Mouse (Mus musculus) ES-Bruce4 (cell line): ENCODE data around the gene Alpk3.

Experiments used
- CTCF ChIP-seq: IDR thresholded peaks from one replicate; pipeline ENCODE4 v1.8.1; 2011; ENCODE audit warnings: low read depth, low read length
- EP300 ChIP-seq: IDR thresholded peaks from 2 replicates; pipeline ENCODE4 v1.6.1; 2011; ENCODE audit warnings: low read depth, low read length; ENCODE audit not compliant: insufficient read depth
- POLR2A ChIP-seq: IDR thresholded peaks from one replicate; pipeline ENCODE4 v1.8.1; 2011; ENCODE audit warnings: low read length; ENCODE audit not compliant: insufficient read depth

DNA sequence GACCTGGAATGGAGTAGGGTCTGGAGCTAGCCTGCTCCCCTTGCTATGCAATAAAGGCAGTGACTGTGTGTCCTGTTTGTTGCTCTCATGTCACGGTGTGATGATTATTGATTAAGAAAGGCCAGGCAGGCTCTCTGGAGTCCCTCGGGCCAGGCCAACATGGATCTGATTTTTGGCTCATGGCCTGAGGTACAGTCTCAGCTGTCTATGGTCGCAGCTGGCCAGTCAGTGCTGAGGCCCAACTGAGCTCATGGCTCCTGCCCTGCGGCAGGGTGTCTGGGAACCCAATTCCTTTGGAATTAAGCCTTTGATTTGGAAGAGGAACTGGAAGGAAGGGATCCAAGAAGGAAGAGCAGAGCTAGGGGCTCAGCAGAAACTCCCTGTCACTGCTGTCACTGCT lies 48.1 kb downstream of the Alpk3 start:
- TF ChIP-seq CTCF = no peak
- no peak for TF ChIP-seq POLR2A
- no peak for TF ChIP-seq EP300
